Mouse (Mus musculus) heart, adult 9 months (tissue): Measurements from ENCODE around the gene D930007J09Rik.

Experiments used
- DNase-seq, 2 experiments: peaks; one replicate each; pipeline ENCODE4 v3.0.0; 2022; ENCODE audit warnings: low spot score in 2 of 2

D930007J09Rik gene

DNA sequence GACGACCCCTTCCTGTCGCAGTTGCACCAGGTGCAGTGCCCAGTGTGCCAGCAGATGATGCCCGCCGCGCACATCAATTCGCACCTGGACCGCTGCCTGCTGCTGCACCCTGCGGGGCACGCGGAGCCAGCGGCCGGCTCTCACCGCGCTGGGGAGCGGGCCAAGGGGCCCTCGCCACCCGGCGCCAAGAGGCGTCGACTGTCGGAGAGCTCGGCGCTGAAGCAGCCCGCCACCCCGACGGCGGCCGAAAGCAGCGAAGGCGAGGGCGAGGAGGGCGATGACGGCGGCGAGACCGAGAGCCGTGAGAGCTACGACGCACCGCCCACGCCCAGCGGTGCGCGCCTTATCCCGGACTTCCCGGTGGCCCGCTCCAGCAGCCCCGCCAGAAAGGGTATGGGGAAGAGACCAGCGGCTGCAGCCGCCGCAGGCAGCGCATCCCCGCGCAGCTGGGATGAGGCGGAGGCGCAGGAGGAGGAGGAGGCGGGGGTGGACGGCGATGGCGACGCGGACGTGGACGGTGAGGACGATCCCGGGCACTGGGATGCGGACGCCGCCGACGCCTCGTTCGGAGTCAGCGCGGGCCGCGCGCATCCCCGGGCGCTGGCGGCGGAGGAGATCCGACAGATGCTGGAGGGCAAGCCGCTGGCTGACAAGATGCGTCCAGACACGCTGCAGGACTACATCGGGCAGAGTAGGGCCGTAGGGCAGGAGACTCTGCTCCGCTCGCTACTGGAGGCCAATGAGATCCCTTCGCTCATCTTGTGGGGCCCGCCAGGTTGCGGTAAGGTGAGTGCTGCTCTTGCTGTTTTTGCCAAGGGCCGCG, at the start of gene D930007J09Rik:
Gene D930007J09Rik (minus strand): TSS at position 591 of the 823 bp plus-strand sequence.
- DNase-seq = peak; percentile 35 to 51

- peak; percentile 35 to 38 for DNase-seq
Measured at GRCm38 (mm10) chr13:32851967-32852366, 49.3 kb upstream of the D930007J09Rik start.

DNA sequence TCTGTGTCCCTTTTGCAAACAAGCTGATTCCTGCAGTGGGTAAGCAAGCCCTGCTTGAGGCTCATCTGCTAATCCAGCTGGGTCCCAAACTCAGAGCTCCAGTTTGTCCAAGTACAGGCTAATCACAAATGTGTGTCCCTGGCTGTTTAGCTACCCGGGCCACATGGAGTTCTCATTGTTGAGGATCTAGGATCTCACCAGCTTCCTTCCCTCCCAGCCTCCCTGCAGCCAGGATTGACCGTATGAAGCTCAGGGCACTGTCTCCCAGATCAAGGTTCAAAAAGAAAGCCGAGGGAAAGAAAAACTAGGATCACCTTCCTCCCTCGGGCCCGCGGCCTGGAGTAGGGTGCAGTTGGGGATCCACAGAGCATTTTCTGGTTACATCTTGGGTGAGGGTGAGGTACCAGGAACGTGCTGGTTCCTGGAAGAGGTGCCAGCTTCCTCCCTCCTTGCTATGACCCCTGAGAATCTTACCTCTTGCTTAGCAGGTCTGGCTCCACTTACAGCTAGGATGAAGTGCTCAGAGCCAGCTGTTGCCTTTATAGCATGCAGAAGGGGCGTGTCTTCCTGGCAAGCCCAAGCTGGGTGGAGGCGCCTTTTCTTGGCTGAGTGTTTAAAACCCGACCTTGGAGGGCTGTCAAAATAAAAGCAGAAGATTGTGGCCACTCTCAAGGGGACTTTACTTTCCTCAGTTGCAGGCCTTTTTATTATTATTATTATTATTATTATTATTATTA, 48.2 kb upstream of the D930007J09Rik start, which contains the start of gene Serpinb1a:
Gene Serpinb1a (minus strand): TSS at position 518 of the 737 bp plus-strand sequence.
- DNase-seq = peak; percentile 80 to 83

DNA sequence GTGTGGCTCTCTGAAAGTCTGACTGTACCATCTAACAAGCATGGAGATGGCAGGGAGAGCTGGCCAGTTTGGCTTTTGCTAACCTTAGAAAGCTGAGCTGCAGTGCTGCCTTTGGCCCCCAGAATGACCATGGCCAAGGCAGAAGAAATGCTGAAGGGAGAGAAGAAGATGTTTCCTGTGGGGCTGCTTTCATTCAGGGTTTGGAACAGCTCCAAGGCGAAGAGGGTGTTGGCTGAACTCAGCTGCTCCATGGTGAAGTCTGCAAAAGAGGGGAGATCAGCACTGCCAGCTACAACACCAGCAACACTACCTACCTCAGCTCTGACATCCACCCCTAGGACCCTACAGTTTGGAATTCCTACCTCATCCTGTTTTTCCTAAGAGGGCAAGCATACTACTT, 47.5 kb upstream of the D930007J09Rik start:
- DNase-seq = no peak

- DNase-seq = no peak
Measured at GRCm38 (mm10) chr13:32849531-32850123, 47.0 kb upstream of the D930007J09Rik start.

GRCm38 (mm10) chr13:32849092-32849491, 46.4 kb upstream of the D930007J09Rik start:
- DNase-seq = no peak

DNA sequence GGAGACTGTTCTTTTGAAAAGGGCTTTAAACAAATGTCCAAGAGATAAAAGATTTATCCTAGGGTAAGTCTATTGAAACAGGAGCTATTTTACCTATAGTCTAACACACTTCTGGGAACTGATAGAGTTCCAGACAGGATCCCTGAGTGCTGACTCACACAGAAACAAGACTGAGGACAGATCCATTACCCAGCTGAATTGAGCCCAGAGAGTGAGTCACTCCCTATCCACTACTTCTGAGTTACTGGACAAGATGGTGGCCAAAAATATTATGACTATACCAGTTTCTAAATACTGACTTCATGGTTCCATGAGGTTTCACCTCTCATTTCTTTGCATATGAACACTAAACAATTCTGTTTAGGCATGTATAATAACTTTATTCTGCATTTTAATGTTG, 43.6 kb upstream of the D930007J09Rik start:
- DNase-seq = no peak

GRCm38 (mm10) chr13:32841349-32841748, 38.7 kb upstream of the D930007J09Rik start:
- DNase-seq = no peak

GRCm38 (mm10) chr13:32839314-32839713, 36.7 kb upstream of the D930007J09Rik start:
- DNase-seq = no peak

DNA sequence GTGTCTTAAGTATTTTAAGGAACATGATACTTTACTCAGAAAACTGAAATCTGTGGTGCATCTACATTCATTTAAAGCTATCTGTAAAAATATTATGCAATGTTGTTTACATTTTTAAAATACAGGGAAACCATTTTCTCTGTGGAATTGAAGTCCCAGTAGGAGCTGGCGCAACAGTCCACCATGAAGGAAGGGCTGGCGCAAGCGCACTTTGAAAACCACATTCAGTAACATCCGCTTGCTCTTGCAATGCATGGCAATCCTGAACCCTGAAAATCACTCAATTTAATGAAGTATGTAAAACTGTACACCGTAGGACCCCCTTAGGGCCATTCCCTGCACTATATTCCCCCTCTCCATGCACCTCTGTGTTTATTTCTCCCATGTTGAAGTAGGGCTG, 31.9 kb upstream of the D930007J09Rik start:
- DNase-seq = no peak

GRCm38 (mm10) chr13:32833237-32833636, 30.6 kb upstream of the D930007J09Rik start:
- no peak for DNase-seq

- no peak for DNase-seq
Measured at GRCm38 (mm10) chr13:32832776-32833175, 30.1 kb upstream of the D930007J09Rik start.

DNA sequence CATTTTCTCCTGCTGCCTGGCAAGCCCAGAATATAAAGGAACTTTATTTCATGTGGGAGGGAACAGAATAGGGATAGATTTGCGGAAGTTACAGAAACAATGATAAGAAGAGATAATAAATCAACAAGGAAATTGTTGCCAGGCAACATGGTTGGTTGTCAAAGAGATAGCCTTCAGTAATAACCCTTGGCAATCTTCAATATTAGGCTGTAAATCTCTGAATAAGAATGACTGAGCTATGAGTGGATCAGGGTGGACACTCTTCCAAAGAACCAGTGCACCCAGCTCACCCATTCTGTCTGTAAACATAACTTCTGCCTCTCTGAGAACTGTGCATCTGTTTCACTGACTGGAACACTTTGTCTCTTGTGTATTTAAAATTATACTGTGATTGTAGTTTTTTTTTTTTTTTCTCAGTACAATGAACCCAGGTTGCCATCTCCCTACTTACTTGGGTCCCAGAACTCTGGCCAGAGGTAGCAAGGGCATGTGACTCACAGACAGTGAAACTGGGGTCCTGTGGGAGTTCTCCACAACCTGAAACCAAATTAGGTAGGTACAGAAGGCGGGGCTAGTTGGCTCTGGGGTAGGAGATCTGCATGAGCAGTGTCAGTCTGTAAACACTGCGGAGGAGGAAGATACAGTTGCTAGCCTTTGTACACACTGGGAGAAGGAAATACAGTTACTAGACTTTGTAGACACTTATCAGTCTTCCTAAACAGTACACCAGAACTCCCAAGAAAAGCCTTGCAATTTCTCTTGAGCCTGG, 29.0 kb upstream of the D930007J09Rik start:
- no peak for DNase-seq

GRCm38 (mm10) chr13:32828886-32829285, 26.2 kb upstream of the D930007J09Rik start:
- DNase-seq = no peak

DNA sequence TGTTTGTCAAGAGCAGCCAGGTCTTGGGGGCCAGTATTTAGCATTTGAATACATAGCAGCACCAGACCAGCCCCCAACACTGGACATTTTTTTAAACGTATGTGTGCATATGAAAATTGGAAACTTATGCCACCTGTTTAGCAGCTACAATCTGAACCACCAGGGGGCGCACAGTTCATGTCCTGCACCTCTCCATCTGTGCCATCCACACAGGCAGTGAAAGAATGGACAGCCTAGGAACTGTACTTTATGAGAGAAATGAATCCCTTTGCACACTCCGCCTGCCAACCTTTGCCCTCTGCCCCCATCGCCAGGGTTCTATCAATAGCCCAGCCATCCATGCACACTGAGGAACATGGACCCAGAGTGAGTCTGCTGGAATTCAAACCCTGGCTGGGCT, 25.3 kb upstream of the D930007J09Rik start:
- peak in 1 of 2 experiments; percentile 29 for DNase-seq

DNA sequence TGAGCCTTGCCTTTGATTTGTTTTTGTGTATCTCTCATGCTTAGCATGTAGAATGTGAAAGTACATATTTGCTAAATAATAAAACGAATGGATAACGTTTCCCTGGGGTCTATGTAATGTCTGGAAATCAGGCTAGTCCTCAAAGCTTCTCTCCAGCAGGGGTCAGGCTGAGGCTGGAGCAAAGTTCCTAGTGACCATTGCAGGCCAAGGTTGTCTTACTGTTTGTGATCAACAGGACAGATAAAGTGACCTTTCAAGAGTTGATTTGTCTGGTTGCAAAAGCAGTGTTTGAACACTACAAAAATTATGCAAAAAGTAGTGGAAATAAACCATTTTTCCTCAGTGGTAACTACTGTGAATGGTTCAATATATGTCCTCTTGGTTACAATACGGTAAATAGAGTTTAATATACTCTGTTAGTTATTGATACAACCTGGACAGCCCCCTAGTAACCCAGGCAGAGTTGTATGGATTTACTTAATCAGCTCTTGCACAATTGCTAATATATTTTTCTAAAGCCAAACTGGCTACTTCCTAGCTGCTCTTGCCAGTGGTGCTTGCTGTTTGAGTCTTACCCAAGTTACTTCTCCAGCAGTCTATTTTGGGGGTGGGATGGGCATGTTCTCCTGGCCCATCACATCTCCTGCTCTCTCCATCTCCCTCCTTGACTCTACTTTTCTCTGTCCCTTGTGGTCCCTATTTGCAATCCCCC, 24.6 kb upstream of the D930007J09Rik start:
- DNase-seq = no peak

GRCm38 (mm10) chr13:32825546-32825945, 22.9 kb upstream of the D930007J09Rik start:
- DNase-seq = no peak

DNA sequence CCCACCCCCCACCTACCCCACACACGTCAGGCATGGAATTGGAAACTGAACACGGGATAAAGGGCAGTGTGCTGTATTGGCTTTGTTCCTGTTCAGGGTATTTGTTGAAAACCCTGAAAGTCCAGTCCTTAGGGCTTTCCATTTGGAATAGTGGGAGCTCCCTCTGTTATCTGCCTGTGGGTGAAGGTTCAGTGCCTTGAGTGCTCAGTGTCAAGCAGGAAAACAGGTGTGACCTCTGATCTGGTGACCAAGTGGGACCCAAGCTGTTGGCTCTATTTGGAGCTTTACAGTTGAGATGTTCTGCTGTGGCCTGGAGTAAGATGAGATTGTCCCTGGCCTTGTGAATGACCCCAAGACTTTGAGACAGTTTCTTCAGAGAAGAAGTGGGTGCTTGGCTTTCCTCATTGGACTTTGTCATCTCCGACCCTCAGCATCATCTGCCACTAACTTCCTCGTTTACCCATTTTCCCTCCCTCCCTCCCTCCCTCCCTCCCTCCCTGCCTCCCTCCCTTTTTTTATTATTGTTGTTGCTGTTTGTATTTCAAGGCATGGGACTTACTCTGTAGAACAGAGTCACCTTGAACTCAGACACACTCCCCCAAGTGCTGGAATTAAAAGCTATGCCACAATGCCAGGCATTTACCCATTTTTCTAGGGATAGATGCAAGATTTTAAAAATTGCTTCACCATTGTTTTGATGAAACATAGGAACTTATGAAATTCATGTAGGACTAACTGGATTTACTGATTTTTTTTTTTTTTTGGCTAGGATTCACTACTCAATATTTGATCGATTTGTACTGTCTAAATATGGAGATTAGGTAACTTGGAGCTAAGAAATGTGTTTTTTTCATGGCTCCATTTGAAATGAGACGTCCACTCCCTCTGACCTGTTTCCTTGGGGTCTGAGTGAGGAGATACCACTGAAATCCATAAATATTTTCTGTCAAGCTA, 22.0 kb upstream of the D930007J09Rik start:
- no peak for DNase-seq

- DNase-seq = no peak
Measured at GRCm38 (mm10) chr13:32823126-32823525, 20.5 kb upstream of the D930007J09Rik start.

- no peak for DNase-seq
Measured at GRCm38 (mm10) chr13:32821671-32822070, 19.0 kb upstream of the D930007J09Rik start.
